Mouse (Mus musculus) heart, embryonic 12.5 days (tissue): ENCODE results near the gene Naaladl2. TPM values are rescaled to one million over a fixed set of nuclear protein-coding genes. Genes with fewer than 3 reads are reported as not detected.

Experiments used
- ATAC-seq: fragments of 200-750 bp; cut with Nextera tagmentation; 2 replicates; pipeline ENCODE4 v1.8.0; 2017; ENCODE audit warnings: moderate TSS enrichment, moderate library complexity; ENCODE audit not compliant: insufficient number of reproducible peaks, low FRiP score
- H3K27ac ChIP-seq: fragments of 300-500 bp; sonication (generic); 2 replicates; pipeline ENCODE4 v1.5.1; 2016; ENCODE audit warnings: mild to moderate bottlenecking, moderate library complexity; ENCODE audit not compliant: poor library complexity, severe bottlenecking
- H3K27me3 ChIP-seq: fragments of 300-500 bp; sonication (generic); replicated peaks from 2 replicates; pipeline ENCODE4 v1.6.1; 2016; ENCODE audit warnings: mild to moderate bottlenecking, moderate library complexity
- H3K36me3 ChIP-seq: fragments of 300-500 bp; sonication (generic); 2 replicates; pipeline ENCODE4 v1.6.1; 2016; ENCODE audit warnings: mild to moderate bottlenecking, moderate library complexity
- H3K4me1 ChIP-seq: fragments of 300-500 bp; sonication (generic); replicated peaks from 2 replicates; pipeline ENCODE4 v1.6.1; 2016; ENCODE audit warnings: mild to moderate bottlenecking
- H3K4me2 ChIP-seq: fragments of 300-500 bp; sonication (generic); 2 replicates; pipeline ENCODE4 v1.6.1; 2016; ENCODE audit warnings: mild to moderate bottlenecking, moderate library complexity
- H3K4me3 ChIP-seq: fragments of 300-500 bp; sonication (generic); 2 replicates; pipeline ENCODE4 v1.5.1; 2016; ENCODE audit warnings: mild to moderate bottlenecking
- H3K9ac ChIP-seq: fragments of 300-500 bp; sonication (generic); 2 replicates; pipeline ENCODE4 v1.6.1; 2016; ENCODE audit warnings: mild to moderate bottlenecking, moderate library complexity
- H3K9me3 ChIP-seq: fragments of 300-500 bp; sonication (generic); replicated peaks from 2 replicates; pipeline ENCODE4 v1.6.1; 2016; ENCODE audit warnings: mild to moderate bottlenecking, moderate library complexity
- WGBS: fragments of 180-500 bp; shearing (Covaris S2); methylation state at CpG from one replicate; pipeline ENCODE4 v1.1.7; 2016; 5-methylcytosine and 5-hydroxymethylcytosine counted together
- polyA plus RNA-seq: library from polyadenylated mRNA; unstranded; fragments of >200 nt; fragmentation: Nextera tagmentation; extraction: Ambion mirVana; gene quantifications from 2 replicates; pipeline ENCODE4 v1.2.1, GENCODE M21; 2016

Naaladl2 gene
- polyA plus RNA-seq, 1 experiment from 2014 or later = 2.0 TPM

DNA sequence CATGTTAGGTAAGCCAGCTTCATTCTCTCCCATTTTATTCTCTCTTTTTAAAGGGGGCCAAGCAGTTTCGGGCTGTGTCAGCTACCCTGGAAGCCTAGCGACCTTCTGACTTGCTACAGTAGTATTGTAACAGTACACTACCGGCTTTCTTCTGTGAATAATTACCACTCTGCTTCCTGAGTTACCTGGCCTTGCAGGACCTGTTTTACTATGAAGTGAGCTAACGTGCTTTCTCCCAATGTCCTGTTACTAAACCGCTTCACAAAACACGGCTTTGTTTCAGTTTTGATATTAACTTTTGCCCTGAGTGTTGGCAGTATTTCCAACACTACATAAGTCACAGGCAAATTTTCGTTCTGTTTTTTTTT, 360.6 kb downstream of the Naaladl2 start:
- Histone ChIP-seq H3K4me3 (no peak overlapping the region), H3K36me3 (no peaks in the 10 kb centered on the region), H3K27ac (peak overlapping the region; percentile 2; the same call in 1 of the 2 replicates), H3K9me3 (no peaks in the 10 kb centered on the region), H3K27me3 (no peaks in the 10 kb centered on the region), H3K9ac (no peak overlapping the region), H3K4me1 (peaks cover 7% of the 10 kb centered on the region), H3K4me2 (peak overlapping the region; percentile 56)
- no peak for ATAC-seq
- 62% methylated on average over 7 of the region's 7 CpGs for WGBS

DNA sequence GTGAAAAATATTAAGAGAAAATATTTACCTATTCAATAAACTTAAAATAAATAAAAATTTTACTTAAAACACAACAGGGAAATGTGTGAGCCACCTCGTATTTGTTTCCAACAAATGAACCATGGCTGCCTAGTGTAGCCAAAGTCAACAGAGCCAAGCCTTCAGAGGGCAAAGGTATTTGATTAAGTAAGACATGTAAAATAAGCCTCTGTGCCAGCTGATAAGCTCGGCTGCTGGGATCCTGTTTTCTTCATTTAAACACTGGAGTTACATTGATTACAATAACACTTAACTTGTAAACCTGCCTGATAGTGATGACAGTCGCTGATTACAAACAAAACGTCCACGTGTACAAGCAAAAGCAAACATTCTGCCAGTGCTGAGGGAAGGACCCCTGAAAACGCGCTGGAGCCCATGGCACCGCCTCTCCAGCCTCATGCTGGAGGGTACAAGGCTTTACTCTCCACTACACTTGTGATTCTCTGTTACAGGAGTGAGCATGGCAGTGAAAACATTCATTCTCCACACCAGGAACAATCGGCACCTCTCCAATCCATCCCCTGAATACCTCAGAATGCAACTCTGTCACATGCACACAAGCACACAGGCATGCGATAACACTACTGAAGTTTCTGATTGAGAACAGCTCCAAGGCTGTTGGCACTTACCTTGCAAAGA, 361.1 kb downstream of the Naaladl2 start:
- H3K9me3 ChIP-seq = no peaks in the 10 kb centered on the region
- no peak overlapping the region for H3K9ac ChIP-seq
- peak overlapping the region; percentile 56 for H3K4me2 ChIP-seq
- H3K27ac ChIP-seq = peak overlapping the region; percentile 2; the same call in 1 of the 2 replicates
- ATAC-seq = no peak
- 0 out of 2 replicates have a peak overlapping the region, but pooled peaks have one; percentile 17 for H3K4me3 ChIP-seq
- H3K36me3 ChIP-seq = no peaks in the 10 kb centered on the region
- no peaks in the 10 kb centered on the region for H3K27me3 ChIP-seq
- WGBS = 16% methylated on average over 10 of the region's 10 CpGs
- H3K4me1 ChIP-seq = peaks cover 7% of the 10 kb centered on the region

DNA sequence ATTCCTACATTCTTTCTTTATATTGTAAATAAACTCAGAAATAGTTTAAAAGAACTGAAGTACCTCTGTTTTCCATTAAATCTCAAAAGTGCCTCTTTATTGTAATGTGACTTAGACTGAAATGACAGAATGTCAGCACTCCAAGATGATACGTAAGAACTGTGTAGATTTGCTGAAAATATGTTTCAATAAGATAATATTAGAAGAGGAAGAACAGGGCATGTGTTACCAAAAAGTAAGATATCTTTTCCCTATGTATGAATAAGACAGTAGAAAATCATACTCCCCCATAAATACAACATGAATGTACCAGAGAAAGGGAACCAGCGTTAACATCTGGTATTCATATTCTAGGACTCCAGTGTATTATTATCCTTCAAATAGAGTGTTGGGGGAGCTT, 362.4 kb downstream of the Naaladl2 start:
- 86% methylated on average over 2 of the region's 2 CpGs for WGBS

DNA sequence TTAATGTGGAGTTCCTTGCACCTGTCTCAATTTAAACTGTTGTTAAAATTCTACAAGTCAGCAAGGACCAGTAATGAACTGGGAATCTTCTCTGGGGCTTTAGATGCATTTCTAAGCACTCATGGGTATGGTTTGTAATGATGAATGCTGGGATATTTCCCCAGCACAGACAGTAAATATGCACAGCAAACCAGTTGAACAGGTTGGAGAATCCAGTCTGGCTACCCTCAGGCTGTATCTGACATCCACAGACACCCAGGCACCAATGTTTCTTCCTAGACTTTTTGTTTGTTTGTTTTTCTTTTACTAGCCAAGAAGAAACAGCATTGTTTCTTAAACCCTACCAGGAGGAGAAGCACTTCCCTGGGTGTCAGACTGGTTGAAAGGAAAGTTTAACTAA, 365.6 kb downstream of the Naaladl2 start:
- Histone ChIP-seq H3K27ac (no peak overlapping the region), H3K4me1 (peaks cover 7% of the 10 kb centered on the region), H3K9me3 (no peaks in the 10 kb centered on the region), H3K27me3 (no peaks in the 10 kb centered on the region), H3K36me3 (no peaks in the 10 kb centered on the region), H3K9ac (no peak overlapping the region), H3K4me2 (no peak overlapping the region), H3K4me3 (no peak overlapping the region)
- no peak for ATAC-seq

More for the DNA sequence above, 362.4 kb downstream of the Naaladl2 start:
- Histone ChIP-seq H3K36me3 (no peaks in the 10 kb centered on the region), H3K9me3 (no peaks in the 10 kb centered on the region), H3K9ac (no peak overlapping the region), H3K27me3 (no peaks in the 10 kb centered on the region), H3K27ac (no peak overlapping the region), H3K4me3 (no peak overlapping the region), H3K4me2 (no peak overlapping the region), H3K4me1 (peaks cover 7% of the 10 kb centered on the region)
- ATAC-seq = no peak

DNA sequence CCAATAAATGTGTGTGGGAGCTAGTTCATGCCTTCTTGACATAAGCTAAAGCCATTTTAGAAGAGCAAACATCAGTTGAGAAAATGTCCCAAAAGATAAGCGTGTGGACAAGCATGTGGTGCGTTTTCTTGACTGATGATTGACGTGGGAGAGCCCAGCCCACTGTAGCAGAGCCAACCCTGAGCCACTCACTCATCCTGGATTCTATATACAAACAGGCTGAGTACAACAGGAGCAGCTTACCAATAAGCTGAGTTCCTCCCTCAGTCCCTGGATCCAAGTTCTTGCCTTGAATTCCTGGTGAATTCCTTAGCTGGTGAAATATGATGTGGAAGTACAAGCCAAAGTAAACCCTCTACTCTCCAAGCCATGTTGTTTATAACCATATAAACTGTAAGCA, 395.0 kb downstream of the Naaladl2 start:
- Histone ChIP-seq H3K36me3 (no peaks in the 10 kb centered on the region), H3K4me2 (no peak overlapping the region), H3K9me3 (no peaks in the 10 kb centered on the region), H3K27me3 (no peaks in the 10 kb centered on the region), H3K27ac (no peak overlapping the region), H3K4me1 (no peaks in the 10 kb centered on the region), H3K9ac (no peak overlapping the region), H3K4me3 (no peak overlapping the region)
- ATAC-seq = no peak
- 54% methylated on average over 3 of the region's 3 CpGs for WGBS

DNA sequence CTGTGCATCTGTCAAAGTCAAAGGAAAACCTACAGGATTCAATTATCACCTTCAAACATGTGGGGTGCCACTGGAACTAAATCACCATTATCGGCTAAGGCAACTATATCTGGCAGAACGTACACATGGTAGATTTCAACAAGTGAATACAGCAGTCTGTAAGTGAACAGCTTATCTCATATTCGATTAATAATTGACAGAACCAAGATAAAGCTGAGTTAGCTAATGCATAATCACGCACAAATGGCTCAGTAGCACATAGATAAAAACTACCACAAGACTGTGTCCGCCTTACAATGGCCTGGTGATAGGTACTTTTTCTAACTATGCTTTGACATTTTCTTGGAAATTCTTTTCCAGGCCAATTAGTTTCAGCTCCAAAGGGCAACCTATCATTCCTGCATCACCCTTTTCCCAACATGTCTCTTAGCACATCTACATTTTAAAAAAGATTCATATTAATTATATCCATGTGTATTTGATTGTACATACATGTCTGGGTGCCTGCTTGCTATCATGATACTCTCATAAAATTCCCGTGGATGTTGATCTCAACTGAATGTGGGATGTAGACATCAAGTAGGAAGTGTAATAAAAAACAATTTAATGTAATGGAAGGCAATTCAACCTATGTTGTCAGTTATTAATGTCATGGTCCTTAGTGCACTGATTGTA, 396.7 kb downstream of the Naaladl2 start:
- Histone ChIP-seq H3K9me3 (no peaks in the 10 kb centered on the region), H3K27me3 (no peaks in the 10 kb centered on the region), H3K4me1 (no peaks in the 10 kb centered on the region), H3K4me3 (no peak overlapping the region), H3K27ac (no peak overlapping the region), H3K4me2 (no peak overlapping the region), H3K9ac (no peak overlapping the region), H3K36me3 (no peaks in the 10 kb centered on the region)
- 55% methylated on average over 6 of the region's 6 CpGs for WGBS
- no peak for ATAC-seq

DNA sequence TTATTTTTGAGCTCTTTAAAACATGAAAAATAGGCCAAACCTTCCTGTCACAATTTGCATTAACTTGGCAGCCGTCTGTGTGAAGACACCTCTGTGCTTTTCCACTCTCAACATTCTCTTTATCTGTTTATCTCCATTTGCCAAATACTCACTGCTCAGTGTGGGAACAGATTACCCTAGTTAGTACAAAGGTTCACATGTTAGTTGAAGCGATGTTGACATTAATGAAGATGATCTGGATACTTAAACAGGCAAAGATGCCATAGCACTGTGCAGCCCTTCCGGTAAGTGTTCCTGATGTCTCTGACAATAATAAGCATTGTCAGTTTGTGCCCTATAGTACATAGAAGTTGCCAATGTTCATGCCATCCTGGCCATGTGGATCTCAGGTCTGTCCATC, 400.1 kb downstream of the Naaladl2 start:
- H3K4me2 ChIP-seq = no peak overlapping the region
- no peaks in the 10 kb centered on the region for H3K9me3 ChIP-seq
- H3K9ac ChIP-seq = no peak overlapping the region
- no peaks in the 10 kb centered on the region for H3K27me3 ChIP-seq
- H3K27ac ChIP-seq = no peak overlapping the region
- ATAC-seq = no peak
- no peaks in the 10 kb centered on the region for H3K36me3 ChIP-seq
- H3K4me3 ChIP-seq = no peak overlapping the region
- H3K4me1 ChIP-seq = no peaks in the 10 kb centered on the region
- WGBS = 68% methylated on average over 3 of the region's 3 CpGs

DNA sequence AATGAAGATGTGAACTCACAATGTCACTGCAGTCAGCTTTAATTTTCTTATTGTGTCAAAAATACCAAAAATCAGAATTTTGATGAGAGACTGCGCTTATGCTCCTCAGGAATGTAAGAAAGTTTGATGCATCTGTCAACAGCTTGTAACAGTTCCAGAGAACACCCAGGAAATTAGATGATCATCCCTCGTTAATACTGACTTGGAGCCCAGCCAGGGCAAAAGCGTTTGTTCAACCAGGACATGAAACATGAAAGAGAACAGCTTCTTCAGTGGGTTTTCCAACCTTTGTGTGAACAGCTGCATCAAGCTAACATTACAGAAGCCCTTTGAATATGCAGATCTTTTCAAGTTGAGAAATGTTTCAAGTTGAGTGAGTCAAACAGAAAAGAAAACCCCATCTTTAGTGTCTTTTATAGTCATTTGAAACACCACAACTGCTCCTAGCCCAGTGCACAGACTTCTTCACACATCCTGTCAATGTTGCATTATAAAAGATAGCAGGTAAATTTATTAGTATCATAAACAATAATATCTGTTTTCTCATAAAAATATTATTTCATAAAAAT, 424.8 kb downstream of the Naaladl2 start:
- H3K4me1 ChIP-seq = no peaks in the 10 kb centered on the region
- WGBS = 67% methylated on average over 3 of the region's 3 CpGs

DNA sequence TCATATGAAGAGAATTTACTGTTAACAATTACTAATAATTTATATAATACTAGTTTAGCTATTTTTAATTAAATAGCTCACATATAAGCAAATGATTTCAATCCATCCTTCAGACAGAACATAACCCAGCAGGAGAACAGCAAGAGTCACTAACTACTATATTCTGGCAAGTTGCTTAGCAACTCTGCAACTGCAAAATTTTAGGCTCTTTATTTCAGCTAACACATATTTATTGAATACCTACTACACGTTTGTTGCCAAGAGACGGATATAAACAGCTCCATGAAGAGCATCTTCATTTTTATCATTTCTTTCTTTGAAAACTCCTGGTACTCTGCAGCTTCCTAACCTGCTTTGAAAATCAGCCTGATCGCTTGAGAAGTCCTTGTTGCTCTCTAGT, 429.3 kb downstream of the Naaladl2 start:
- Histone ChIP-seq H3K4me2 (no peak overlapping the region), H3K36me3 (no peaks in the 10 kb centered on the region), H3K9ac (no peak overlapping the region), H3K4me1 (no peaks in the 10 kb centered on the region), H3K4me3 (no peak overlapping the region), H3K27ac (no peak overlapping the region), H3K27me3 (no peaks in the 10 kb centered on the region), H3K9me3 (no peaks in the 10 kb centered on the region)
- WGBS = 74% methylated on average over 3 of the region's 3 CpGs
- no peak for ATAC-seq

More for the DNA sequence above, 424.8 kb downstream of the Naaladl2 start:
- Histone ChIP-seq H3K27me3 (no peaks in the 10 kb centered on the region), H3K9ac (no peak overlapping the region), H3K4me2 (no peak overlapping the region), H3K27ac (no peak overlapping the region), H3K36me3 (no peaks in the 10 kb centered on the region), H3K9me3 (no peaks in the 10 kb centered on the region), H3K4me3 (no peak overlapping the region)
- no peak for ATAC-seq

DNA sequence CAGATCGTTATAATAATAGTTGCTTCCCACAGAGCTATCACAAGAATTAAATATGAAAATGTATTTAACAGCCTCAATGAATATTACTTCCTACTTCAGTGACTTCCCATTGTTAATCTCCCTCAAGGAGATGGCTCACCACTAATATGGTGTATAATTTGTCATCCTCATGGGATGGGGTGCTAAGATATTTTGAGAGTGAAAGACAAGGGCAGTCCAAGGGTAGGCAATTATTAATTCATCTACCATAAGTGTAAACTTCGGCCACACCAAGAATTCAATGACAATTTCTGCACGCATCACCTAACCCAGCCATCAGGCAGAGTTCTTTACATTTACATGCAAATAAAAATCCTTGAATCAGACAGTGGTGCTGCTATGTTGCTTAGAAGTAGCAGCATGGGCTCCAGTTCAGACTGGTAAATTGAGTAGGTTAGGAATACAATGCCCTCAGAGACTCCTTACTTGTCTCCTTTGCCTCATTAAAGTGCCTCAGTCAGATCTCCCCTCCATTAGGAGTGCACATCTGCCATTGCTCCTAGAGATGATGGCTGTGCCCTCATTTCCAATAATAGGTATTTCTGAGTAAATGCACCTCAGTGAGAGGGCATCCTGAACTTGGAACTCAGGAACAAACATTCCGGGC, 438.2 kb downstream of the Naaladl2 start:
- Histone ChIP-seq H3K4me1 (no peaks in the 10 kb centered on the region), H3K4me3 (no peak overlapping the region), H3K9me3 (no peaks in the 10 kb centered on the region), H3K27ac (no peak overlapping the region), H3K4me2 (no peak overlapping the region), H3K9ac (no peak overlapping the region), H3K27me3 (no peaks in the 10 kb centered on the region), H3K36me3 (no peaks in the 10 kb centered on the region)
- no peak for ATAC-seq
- 80% methylated on average over 4 of the region's 4 CpGs for WGBS

DNA sequence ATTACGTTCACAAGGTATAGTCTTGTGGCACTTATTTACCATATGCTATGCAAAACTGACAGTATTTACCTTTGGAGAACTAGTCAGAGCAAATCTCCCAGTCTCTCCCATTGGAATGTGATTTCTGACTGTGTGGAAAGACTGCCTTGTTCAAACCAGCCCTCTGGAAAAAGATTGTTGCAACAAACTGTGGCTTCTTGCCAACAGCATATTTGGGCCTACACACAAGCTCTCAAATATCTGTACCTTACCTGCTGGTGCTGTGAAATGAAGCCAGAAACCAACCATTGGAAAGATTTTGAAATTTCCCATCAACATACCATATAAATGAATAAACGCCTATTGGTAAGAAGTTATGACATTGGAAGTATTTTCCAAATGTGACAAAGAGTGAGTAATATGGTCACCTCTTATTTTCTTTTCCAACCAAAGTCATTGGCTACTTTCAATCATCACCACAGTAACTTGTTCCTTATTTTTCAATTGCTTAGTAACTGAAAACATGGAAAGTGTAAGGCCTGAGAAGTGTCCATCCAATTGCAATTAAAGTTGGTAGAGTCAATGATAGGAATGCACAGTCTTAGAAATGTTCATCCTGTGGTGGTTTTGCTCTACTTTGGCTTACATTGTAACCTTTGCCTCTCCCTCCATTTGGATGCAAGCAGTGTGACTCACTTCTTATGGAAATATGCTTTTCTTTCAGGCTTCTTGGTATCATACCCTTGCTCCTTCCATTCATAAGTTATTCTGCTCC, 453.7 kb downstream of the Naaladl2 start:
- H3K9ac ChIP-seq = no peak overlapping the region
- no peak overlapping the region for H3K27ac ChIP-seq
- H3K9me3 ChIP-seq = no peaks in the 10 kb centered on the region
- no peaks in the 10 kb centered on the region for H3K27me3 ChIP-seq
- 81% methylated on average over 2 of the region's 2 CpGs for WGBS
- no peak overlapping the region for H3K4me2 ChIP-seq
- H3K4me1 ChIP-seq = no peaks in the 10 kb centered on the region
- no peak for ATAC-seq
- no peak overlapping the region for H3K4me3 ChIP-seq
- H3K36me3 ChIP-seq = no peaks in the 10 kb centered on the region
